Mouse (Mus musculus): ENCODE results near the gene Arhgap35.

DNA sequence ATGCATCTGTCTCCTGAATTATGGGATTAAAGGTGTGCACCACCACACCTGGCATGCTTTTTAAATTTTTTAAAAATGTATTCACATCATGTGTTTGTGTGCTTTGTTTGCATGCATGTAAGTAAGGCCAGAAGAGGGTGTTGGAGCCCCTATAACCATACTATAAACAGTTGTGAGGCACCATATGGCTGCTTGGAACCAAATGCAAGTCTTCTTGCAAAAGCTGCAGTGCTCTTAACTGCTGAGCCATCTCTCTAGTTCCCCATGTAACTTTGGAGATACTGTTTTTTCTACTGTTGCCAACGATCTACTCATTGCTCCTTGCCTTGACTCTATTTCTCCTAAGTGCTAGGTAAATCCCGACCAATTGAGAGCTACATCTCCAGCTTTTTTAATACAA, 95.5 kb downstream of the Arhgap35 start:
- TF ChIP-seq CTCF (IDR thresholded peaks at IDR 0.05; ENCODE audit: low read depth) (no peak), EP300 (IDR thresholded peaks at IDR 0.05; ENCODE audit: low read depth) (no peak)

Measured in heart, postnatal 0 days (tissue).